Mouse (Mus musculus) embryonic facial prominence, embryonic 12.5 days (tissue): ENCODE results near the gene Ccdc43. TPM values are rescaled to one million over a fixed set of nuclear protein-coding genes. Genes with fewer than 3 reads are reported as not detected.

Experiments used
- ATAC-seq: fragments of 200-750 bp; cut with Nextera tagmentation; 2 replicates; pipeline ENCODE4 v1.8.0; 2017; ENCODE audit not compliant: insufficient number of reproducible peaks, insufficient read depth, low FRiP score, low TSS enrichment
- H3K27ac ChIP-seq: fragments of 300-500 bp; sonication (generic); 2 replicates; pipeline ENCODE4 v1.5.1; 2016; ENCODE audit warnings: mild to moderate bottlenecking
- H3K27me3 ChIP-seq: fragments of 300-500 bp; sonication (generic); 2 replicates; pipeline ENCODE4 v1.6.1; 2016; ENCODE audit warnings: mild to moderate bottlenecking, moderate library complexity
- H3K36me3 ChIP-seq: fragments of 300-500 bp; sonication (generic); 2 replicates; pipeline ENCODE4 v1.6.1; 2016; ENCODE audit warnings: mild to moderate bottlenecking
- H3K4me1 ChIP-seq: fragments of 300-500 bp; sonication (generic); 2 replicates; pipeline ENCODE4 v1.6.1; 2016
- H3K4me2 ChIP-seq: fragments of 300-500 bp; sonication (generic); replicated peaks from 2 replicates; pipeline ENCODE4 v1.6.1; 2016; ENCODE audit warnings: mild to moderate bottlenecking, moderate library complexity
- H3K4me3 ChIP-seq: fragments of 300-500 bp; sonication (generic); 2 replicates; pipeline ENCODE4 v1.5.1; 2016; ENCODE audit warnings: mild to moderate bottlenecking
- H3K9ac ChIP-seq: fragments of 300-500 bp; sonication (generic); 2 replicates; pipeline ENCODE4 v1.6.1; 2016; ENCODE audit warnings: mild to moderate bottlenecking, moderate library complexity
- H3K9me3 ChIP-seq: fragments of 300-500 bp; sonication (generic); 2 replicates; pipeline ENCODE4 v1.6.1; 2016; ENCODE audit warnings: mild to moderate bottlenecking, moderate library complexity
- WGBS: fragments of 180-500 bp; shearing (Covaris S2); methylation state at CpG from one replicate; pipeline ENCODE4 v1.1.7; 2016; 5-methylcytosine and 5-hydroxymethylcytosine counted together
- polyA plus RNA-seq: library from polyadenylated mRNA; unstranded; fragments of >200 nt; fragmentation: Nextera tagmentation; extraction: Ambion mirVana; gene quantifications from 2 replicates; pipeline ENCODE4 v1.2.1, GENCODE M21; 2016

The Ccdc43 gene
- polyA plus RNA-seq, 1 experiment from 2014 or later = 52.1 TPM

DNA sequence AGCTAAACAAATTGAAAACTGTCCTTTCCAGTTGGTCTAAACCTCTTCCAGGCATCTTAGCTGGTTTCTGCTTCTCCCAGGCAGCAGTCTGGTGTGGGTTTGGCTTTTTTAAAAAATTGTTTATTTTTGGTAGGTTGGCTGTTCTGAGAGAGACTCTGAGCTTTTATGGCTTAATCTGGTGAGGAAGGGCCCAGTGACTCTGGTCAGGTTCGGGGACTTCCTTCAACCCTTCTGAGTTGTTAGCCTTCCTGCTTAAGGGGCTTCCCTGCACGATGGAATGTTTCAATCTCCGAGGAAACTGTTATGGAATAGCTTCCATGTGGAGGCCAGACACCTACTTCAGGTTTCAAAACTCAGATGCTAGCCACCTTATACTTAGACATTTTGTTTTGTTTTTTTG lies 34.2 kb downstream of the Ccdc43 start, which contains the start of gene Meioc:
Gene Meioc, plus strand, starts transcription at position 301 of the 400 bp plus-strand sequence.
- H3K4me2 ChIP-seq = no peak within 1 kb of the TSS
- no peak for ATAC-seq
- no peak within 1 kb of the TSS for H3K27ac ChIP-seq
- 65% methylated on average over 3 of the region's 3 CpGs for WGBS
- H3K4me1 ChIP-seq = no peaks in the 10 kb centered on the region
- no peaks in the 10 kb centered on the region for H3K36me3 ChIP-seq
- H3K4me3 ChIP-seq = no peak within 1 kb of the TSS
- peaks cover 14% of the 10 kb centered on the region for H3K9me3 ChIP-seq
- H3K27me3 ChIP-seq = peaks cover 26% of the 10 kb centered on the region
- H3K9ac ChIP-seq = no peak within 1 kb of the TSS

DNA sequence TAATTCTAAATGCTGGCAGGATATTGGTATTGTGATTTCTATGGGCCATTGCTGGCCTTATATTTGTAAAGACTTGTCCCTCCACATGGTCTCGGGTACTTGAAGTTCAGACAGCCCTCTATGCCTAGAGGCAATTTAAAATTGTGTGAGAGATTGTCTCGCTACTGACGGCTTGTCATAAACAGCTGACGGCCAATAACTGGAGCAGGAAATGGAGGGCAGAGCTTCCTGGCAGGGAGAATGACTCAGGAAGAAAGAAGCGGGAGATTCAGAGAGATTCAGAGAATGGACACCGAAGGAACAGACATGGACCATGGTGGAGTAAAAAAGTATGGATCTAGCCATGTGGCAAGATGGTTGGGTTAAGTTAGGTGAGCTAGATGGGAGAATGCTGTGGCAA lies 40.7 kb downstream of the Ccdc43 start:
- H3K27me3 ChIP-seq = no peaks in the 10 kb centered on the region
- no peak overlapping the region for H3K27ac ChIP-seq
- 60% methylated on average over 6 of the region's 6 CpGs for WGBS
- H3K9ac ChIP-seq = no peak overlapping the region
- H3K4me1 ChIP-seq = 0 out of 2 replicates have a peak, but pooled peaks cover 3% of the 10 kb centered on the region
- no peak overlapping the region for H3K4me2 ChIP-seq
- no peaks in the 10 kb centered on the region for H3K9me3 ChIP-seq
- H3K4me3 ChIP-seq = no peak overlapping the region
- ATAC-seq = no peak
- H3K36me3 ChIP-seq = no peaks in the 10 kb centered on the region

DNA sequence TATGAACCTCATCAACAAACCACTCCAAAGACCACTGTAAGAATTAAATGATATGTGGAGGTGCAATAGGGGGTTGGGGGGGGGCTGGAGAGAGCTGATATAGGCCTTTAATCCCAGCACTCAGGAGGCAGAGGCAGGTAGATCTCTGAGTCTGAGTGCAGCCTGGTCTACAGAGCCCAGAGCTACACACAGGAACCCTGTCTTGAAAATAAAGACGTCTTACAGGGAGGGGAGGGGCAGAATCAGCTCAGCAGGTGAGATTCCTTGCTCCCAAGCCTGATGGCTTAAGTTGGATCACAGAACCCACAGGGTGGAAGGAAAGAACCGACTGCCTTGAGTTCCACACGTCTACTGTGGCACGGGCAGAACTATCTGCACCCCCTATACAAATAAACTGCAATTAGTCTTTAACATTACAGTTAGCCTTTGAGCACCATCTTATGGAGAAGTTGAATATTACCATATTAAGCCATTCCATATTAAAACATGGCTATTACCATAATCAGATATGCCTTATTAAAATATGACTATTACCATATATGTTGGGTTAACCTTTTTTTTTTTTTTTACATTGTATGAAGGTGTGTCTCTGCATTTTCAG lies 41.2 kb downstream of the Ccdc43 start:
- no peak overlapping the region for H3K4me2 ChIP-seq
- H3K9me3 ChIP-seq = no peaks in the 10 kb centered on the region
- H3K27ac ChIP-seq = no peak overlapping the region
- H3K36me3 ChIP-seq = no peaks in the 10 kb centered on the region
- ATAC-seq = no peak
- H3K27me3 ChIP-seq = no peaks in the 10 kb centered on the region
- 19% methylated on average over 4 of the region's 4 CpGs for WGBS
- no peak overlapping the region for H3K4me3 ChIP-seq
- H3K9ac ChIP-seq = no peak overlapping the region
- H3K4me1 ChIP-seq = 0 out of 2 replicates have a peak, but pooled peaks cover 3% of the 10 kb centered on the region

DNA sequence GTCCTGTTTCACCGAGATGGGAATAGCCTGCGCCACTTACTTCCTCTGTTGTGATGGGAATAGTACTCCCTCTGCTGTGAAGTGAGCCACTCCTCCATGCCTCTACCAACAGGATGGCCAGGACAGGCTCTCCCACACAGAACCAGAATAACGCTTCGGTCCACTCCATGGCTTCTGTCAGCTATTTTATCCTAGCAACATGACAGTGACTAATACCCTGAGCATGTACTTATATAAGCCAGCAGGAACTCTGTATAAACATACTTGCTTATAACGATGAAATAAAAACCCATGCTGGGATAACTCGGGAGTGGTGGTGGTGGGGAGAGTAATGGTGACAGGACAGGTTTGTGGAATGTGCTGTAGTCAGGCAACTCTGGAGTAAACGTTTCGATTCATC lies 41.7 kb downstream of the Ccdc43 start:
- Histone ChIP-seq H3K9me3 (no peaks in the 10 kb centered on the region), H3K27ac (no peak overlapping the region), H3K9ac (no peak overlapping the region), H3K4me2 (no peak overlapping the region), H3K27me3 (no peaks in the 10 kb centered on the region), H3K4me3 (no peak overlapping the region), H3K36me3 (no peaks in the 10 kb centered on the region), H3K4me1 (0 out of 2 replicates have a peak, but pooled peaks cover 3% of the 10 kb centered on the region)
- ATAC-seq = no peak
- WGBS = 69% methylated on average over 8 of the region's 8 CpGs

DNA sequence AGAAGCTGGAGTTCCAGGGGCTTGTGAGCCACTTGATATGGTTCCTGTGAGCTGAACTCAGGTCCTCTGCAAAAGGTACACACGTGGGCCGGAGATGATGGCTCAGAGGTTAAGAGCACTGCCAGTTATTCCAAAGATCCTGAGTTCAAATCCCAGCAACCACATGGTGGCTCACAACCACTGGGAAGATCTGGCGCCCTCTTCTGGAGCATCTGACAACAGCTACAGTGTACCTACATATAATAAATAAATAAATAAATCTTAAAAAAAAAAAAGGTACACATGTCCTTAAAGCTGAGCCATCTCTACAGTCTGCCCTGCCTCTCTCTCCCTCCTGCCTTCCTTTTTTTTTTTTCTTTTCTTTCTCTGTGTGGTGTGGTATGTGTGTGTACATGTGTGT lies 44.7 kb downstream of the Ccdc43 start:
- 65% methylated on average over 3 of the region's 3 CpGs for WGBS

DNA sequence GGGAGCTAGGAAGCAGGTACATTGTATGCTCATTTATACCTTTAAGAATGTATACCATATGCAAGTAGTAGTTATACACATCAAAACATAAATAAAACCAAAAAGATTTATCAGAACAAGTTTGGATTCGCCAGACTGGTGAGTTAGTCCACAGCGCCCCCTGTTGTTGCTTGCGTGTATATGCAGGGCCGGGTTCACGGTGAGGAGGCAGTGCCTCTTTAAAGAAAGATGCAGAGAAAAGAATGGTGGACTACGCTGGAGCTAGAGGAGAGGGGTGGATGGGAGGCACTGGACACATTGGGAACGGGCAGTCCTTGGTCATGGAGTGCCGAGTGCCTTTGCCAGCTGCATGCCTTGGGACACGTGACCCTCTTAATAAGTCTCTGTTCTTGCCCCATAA lies 46.2 kb downstream of the Ccdc43 start:
- no peak overlapping the region for H3K4me3 ChIP-seq
- H3K9ac ChIP-seq = no peak overlapping the region
- H3K4me2 ChIP-seq = no peak overlapping the region
- no peak overlapping the region for H3K27ac ChIP-seq
- H3K27me3 ChIP-seq = no peaks in the 10 kb centered on the region
- no peaks in the 10 kb centered on the region for H3K9me3 ChIP-seq
- ATAC-seq = no peak
- H3K4me1 ChIP-seq = peaks cover 3% of the 10 kb centered on the region; the same call in 1 of the 2 replicates
- WGBS = 4% methylated on average over 9 of the region's 9 CpGs
- no peaks in the 10 kb centered on the region for H3K36me3 ChIP-seq

More for the DNA sequence above, 44.7 kb downstream of the Ccdc43 start:
- H3K27me3 ChIP-seq = no peaks in the 10 kb centered on the region
- 0 out of 2 replicates have a peak, but pooled peaks cover 3% of the 10 kb centered on the region for H3K4me1 ChIP-seq
- no peak overlapping the region for H3K4me3 ChIP-seq
- no peaks in the 10 kb centered on the region for H3K36me3 ChIP-seq
- no peaks in the 10 kb centered on the region for H3K9me3 ChIP-seq
- no peak; the same call in 1 of the 2 replicates for ATAC-seq
- no peak overlapping the region for H3K4me2 ChIP-seq
- no peak overlapping the region for H3K27ac ChIP-seq
- H3K9ac ChIP-seq = no peak overlapping the region

DNA sequence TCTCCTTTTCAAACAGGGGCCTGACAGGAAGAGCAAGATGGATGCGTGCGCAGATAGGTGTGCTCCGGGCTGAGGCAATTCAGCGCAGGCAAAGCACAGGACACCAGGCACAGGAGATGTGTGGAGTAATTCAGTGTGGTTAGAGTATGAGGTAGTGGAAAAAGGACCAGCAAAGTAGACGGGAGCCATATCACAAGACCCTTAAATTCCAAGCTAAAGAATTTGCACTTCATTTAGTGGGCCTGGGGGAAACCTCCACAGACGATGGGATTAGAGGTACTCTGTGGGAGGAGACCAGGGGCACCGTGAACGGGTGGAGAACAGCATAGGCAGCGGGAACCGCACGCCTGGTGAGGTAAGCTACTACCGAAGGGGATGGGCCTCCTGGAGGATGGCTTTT lies 49.7 kb downstream of the Ccdc43 start:
- 74% methylated on average over 12 of the region's 12 CpGs for WGBS
- no peak for ATAC-seq
- no peaks in the 10 kb centered on the region for H3K9me3 ChIP-seq
- H3K36me3 ChIP-seq = no peaks in the 10 kb centered on the region
- peaks cover 5% of the 10 kb centered on the region; the same call in 1 of the 2 replicates for H3K4me1 ChIP-seq
- no peak overlapping the region for H3K4me3 ChIP-seq
- no peak overlapping the region for H3K9ac ChIP-seq
- no peak overlapping the region for H3K27ac ChIP-seq
- no peak overlapping the region for H3K4me2 ChIP-seq
- H3K27me3 ChIP-seq = no peaks in the 10 kb centered on the region

DNA sequence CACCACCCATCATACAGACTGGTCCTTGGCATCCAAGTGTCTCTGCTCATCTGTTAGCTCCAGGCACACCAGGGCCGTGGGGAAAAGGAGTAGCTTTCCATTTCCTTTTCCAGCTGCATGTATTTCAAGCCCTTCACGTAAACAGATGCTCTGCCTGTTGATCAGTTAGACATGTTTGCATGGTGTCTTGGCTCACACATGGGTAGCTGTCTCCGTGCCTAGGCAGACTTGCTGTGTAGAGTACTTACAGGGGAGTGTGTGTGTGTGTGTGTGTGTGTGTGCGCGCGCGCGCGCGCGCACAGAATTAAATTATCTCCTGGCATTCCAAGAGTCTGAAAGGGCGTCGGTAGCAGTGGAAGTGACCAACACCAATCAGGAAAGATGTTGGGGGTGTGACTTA lies 51.4 kb downstream of the Ccdc43 start:
- ATAC-seq = no peak
- WGBS = 72% methylated on average over 13 of the region's 13 CpGs
- no peaks in the 10 kb centered on the region for H3K36me3 ChIP-seq
- H3K27ac ChIP-seq = no peak overlapping the region
- H3K9ac ChIP-seq = no peak overlapping the region
- H3K9me3 ChIP-seq = no peaks in the 10 kb centered on the region
- H3K4me1 ChIP-seq = peaks cover 5% of the 10 kb centered on the region; the same call in 1 of the 2 replicates
- H3K4me3 ChIP-seq = no peak overlapping the region
- no peaks in the 10 kb centered on the region for H3K27me3 ChIP-seq
- no peak overlapping the region for H3K4me2 ChIP-seq

DNA sequence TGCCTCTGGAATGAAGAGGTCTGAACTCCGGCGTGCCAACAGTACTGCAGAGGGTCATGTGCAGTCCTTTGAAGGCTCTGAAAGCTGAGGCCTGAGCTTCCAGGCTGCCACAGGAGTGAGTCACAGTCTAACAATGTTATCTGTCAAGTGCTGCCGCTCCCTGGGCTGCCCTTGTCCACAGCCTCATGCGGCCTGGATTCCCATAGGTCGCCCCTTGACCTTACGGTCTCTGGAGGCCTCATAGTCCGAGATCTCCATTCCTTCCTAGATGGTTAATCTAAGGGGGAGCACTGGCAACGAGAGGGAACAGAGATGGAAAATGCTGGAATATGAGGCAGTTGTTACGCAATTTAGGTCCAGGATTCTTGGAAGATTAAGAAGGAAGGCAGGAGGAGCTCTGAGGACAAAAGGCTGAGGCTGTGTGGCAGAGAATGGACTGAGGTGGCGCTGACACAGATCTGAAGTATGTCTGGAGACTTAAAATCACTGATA lies 53.6 kb downstream of the Ccdc43 start:
- ATAC-seq = no peak
- H3K4me3 ChIP-seq = no peak overlapping the region
- H3K9ac ChIP-seq = no peak overlapping the region
- no peak overlapping the region for H3K27ac ChIP-seq
- H3K9me3 ChIP-seq = no peaks in the 10 kb centered on the region
- H3K27me3 ChIP-seq = no peaks in the 10 kb centered on the region
- H3K4me2 ChIP-seq = no peak overlapping the region
- no peaks in the 10 kb centered on the region for H3K36me3 ChIP-seq
- WGBS = 44% methylated on average over 10 of the region's 10 CpGs
- peaks cover 12% of the 10 kb centered on the region for H3K4me1 ChIP-seq

DNA sequence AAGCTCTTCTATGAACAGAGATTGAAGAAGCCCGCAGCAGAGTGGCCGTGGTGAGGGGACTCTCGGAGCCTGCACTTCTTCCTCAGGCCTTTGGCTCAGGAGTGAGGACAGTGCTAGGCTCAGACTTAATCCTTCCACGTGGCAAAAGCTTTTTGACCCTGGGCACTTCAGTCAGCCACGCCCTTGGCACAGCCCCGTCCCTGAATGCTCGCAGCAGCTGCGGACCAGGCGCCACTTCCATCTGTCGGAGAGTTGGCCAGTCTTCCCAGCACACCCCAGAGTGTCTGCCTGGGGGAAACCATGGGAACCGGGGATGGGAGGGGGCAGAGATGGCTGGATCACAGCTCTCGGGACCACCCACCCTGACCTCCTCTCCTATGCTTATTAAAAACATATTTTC lies 60.7 kb downstream of the Ccdc43 start:
- H3K9me3 ChIP-seq = no peaks in the 10 kb centered on the region
- H3K4me1 ChIP-seq = peaks cover 50% of the 10 kb centered on the region
- H3K27ac ChIP-seq = no peak overlapping the region; the same call in 1 of the 2 replicates
- no peaks in the 10 kb centered on the region for H3K27me3 ChIP-seq
- H3K9ac ChIP-seq = no peak overlapping the region
- no peak overlapping the region for H3K4me3 ChIP-seq
- no peak overlapping the region for H3K4me2 ChIP-seq
- no peaks in the 10 kb centered on the region for H3K36me3 ChIP-seq
- WGBS = 31% methylated on average over 12 of the region's 12 CpGs
- ATAC-seq = peak; percentile 41; the same call in 1 of the 2 replicates
